Mouse (Mus musculus) lung, postnatal 25 days (tissue): Measurements from ENCODE around the gene Usp6nl.
A peak's percentile ranks its signal among the peaks of the same experiment; 100 is the strongest.

Experiments used
- DNase-seq: peaks from one replicate; pipeline ENCODE4 v3.0.0; 2022; ENCODE audit warnings: low spot score

The Usp6nl gene

DNA sequence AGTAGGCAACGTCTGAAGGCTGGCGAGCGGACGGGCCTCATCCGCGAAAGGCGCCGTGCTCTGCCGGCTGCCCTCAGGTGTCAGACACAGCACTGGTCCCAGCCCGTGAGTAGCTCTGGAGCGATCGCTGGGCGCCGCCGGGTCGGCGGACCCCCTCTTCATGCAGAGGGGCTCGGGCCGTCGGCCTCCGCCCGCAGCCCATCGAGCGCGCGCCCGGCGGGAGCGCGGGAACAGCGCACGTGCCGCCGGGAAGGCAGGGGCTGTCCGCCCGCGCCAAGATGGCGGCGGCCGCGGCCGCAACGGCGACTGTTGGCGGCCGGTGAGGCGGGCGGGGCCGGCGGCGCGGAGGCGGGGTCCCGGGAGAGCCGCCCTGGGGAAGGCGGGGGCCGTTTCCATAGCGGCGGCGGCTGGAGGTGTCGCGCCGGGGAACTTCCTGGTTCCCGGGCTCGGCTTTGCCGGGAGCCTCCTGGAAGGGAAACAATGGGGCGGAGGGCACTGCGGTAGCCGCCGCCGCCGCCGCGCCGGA lies at the start of gene Usp6nl:
Gene Usp6nl, plus strand, starts transcription at position 292 of the 526 bp plus-strand sequence.
- DNase-seq, result peak; percentile 93

- DNase-seq, result peak; percentile 46
Measured at GRCm38 (mm10) chr2:6273392-6273845, 49.0 kb upstream of the Usp6nl start.

DNA sequence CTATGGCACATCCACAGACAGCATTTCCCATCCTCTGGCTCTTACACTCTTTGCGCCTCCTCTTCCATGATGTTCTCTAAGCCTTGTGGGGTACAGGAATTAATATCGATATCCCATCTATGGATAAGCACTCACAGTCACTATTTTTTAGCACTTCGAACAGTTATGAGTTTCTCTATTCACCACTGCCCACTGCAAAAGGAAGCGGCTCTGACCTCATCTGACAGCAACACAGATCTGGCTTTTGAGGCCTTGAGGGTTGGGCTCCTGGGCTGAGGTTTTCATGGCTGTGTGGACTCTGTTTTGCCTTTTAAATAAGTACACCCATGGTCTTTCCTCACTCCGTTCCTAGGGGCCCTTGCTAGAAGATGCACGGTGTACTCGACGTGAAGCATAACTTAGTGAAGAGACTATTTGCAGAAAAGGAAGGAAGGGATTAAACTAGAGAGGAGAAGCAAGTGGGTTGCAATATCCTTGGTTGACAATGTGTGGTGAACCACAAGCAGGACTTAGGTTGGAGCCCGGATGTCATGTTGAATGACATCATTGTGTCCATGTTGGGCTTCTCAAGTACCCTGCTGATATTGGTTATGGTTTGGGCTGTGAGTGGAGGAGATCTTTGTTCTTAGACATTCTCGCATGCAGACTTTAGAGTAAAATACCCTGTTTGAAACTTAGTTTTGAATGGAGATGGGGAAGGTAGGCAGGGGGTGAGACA lies 43.5 kb upstream of the Usp6nl start:
- no peak for DNase-seq

DNA sequence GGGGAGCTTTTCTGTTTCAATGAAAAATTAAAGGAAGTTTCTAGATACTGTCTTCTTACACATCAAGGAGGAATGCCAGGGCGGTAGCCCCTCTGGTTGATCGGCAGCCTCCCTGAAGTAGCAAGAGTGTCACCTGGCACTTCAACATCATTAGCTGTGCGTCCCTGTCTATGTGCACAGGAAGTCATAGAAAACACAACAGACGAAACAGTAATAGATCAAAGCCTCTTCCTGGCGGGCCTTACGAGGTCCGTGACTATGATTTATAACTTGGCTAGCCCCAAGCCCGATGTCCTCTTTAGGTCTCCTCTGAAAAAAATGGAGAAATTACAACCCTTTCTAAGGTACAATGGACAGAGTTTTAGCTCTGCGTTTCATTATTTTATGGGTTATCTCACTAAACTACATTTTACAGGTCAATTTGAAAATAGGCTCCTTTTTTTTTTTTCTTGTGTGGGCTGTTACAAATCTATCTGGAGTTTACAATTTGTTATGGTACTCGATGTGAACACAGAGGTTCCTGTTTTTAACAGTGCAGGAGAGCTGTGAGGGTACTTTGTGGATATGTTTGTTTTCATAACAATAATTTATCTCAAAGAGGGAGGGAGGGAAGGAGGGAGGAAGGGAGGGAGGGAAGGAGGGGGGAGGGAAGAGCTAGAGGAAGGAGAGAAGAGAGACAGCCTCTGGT lies 42.7 kb upstream of the Usp6nl start:
- DNase-seq, result no peak

DNA sequence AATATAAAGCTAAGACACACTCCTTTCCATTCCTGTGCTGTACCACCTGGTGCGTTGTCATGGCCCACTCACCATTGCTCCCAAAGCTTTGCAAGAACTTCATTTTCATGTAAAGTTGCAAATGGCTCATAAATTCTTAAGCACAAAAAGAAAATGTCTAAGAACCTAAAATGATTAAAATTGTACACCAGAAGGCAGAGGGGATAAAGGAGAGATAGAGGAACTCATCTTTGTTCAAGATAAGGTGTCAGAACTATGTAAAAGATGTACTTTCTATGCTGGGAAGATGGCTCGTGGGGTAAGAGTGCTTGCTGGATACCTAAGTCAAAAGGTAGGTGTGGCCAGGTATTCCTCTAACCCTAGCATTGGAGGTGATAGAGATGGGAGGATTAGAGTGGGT lies 38.9 kb upstream of the Usp6nl start:
- no peak for DNase-seq

DNA sequence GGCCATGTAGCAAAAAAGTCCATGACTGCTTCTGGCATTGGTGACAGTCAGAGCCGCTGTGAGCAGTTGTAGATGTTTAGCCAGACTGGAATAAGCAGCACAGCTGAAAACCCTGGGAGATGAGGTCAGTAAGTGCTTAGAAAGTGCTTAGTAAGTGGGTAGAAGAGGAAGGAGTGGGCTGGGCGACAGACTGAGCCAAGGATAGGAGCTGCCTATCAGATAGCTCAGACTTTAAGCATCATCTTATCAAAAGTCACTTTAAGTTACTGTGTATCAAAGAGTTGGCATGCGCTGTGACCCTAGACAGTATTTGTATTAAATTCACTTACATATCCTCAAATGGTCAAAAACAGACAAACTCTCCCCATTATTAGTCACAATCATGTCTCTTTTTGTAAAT lies 37.7 kb upstream of the Usp6nl start:
- DNase-seq, result peak; percentile 41

DNA sequence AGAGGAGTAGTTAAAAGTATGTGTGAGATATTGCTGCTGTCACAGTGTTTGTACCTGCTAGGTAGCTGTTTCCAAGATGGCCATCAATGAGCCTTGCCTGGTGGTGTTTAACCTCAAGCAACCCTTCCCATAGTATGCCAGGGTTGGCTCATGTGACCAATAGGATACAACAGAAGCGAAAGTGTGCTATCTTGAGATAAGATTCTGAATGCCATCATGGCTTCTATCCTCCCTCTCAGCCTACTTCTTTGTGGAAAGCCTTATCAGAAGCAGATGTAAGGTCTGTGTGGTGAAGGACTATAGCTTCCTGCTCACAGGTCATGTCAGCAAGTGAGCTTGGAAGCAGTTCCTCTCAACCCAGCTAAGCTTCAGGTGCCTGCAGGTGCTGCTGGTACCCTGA lies 36.7 kb upstream of the Usp6nl start:
- DNase-seq, result no peak

DNA sequence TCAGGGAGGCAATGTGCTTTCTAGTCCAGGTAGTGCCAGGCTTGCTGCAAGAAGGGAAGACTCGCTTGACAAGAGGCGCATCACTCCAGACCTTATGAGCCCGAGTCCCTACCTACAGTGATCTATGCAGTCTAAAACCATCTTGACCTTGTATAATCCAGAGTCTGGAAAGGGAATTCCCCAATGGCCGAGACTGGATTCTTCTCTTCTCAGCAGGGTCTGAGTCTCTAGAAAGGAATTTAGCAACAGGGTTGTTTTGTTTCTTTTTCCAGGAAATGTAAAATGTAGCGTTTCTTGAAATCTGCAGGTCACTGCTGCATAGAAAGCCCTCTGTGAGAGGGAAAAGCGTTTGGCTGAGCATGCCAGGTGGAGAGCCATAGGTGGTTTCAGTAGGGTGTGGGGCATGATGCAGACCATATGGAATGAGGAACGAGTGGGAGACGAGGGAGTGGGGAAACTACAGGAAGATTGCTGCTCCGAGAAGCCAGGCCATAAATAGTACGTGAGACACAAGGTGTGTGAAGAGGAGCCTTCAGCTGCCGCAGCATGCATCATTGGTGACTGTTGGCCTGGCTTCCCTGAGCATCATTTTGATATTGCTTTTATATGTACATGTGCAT lies 28.5 kb upstream of the Usp6nl start:
- no peak for DNase-seq

DNA sequence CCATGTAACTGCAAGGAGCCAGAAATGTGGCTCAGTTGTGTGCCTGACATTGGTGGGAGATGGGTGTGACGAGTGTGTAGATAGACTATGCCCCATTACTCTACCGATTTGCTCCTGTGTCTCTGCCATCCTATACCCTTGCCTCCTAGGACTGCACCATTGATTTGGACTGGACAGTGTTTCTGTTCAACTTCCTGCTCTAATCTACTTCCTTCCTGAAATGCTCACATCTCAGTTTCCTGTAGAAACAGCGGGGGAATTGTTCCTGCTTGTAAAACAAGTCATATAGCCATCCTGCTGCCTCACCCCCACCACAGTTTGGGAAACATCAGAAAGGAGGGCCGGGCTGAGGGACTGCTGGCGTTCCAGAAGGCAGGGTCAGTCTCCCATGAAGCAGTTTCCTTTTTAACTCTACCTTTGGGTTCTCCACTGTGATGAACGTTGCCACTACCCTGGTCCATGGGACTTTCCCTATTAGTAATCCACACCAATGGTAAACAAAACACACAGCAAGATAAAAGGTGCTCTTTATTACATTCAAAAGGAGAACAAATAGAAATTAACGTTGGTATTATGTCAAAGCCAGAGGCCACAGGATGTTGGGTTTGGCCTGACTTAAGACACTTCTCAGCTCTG lies 27.4 kb upstream of the Usp6nl start:
- no peak for DNase-seq

GRCm38 (mm10) chr2:6304768-6305167 lies 17.7 kb upstream of the Usp6nl start:
- no peak for DNase-seq

DNA sequence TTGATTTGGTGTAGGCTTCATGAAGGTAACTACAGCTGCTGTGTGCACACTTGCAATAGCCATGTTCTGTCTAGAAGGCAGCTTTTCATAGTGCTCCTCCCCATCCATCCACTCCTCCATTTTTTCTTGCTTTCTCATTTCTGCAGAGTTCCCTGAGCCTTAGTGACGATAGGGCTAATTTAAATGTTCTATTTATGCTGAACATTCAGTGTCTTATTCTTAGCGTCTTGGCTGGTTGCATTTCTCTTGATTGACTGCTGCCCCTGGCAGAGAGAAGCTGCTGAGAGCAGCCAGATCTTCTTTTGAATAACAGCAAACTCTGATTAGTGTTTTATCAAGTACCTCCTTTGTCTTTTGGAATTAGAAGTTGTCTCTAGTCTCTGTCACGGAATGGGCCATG lies 15.6 kb upstream of the Usp6nl start:
- DNase-seq, result no peak

- no peak for DNase-seq
Measured at GRCm38 (mm10) chr2:6309373-6309821, 13.1 kb upstream of the Usp6nl start.

DNA sequence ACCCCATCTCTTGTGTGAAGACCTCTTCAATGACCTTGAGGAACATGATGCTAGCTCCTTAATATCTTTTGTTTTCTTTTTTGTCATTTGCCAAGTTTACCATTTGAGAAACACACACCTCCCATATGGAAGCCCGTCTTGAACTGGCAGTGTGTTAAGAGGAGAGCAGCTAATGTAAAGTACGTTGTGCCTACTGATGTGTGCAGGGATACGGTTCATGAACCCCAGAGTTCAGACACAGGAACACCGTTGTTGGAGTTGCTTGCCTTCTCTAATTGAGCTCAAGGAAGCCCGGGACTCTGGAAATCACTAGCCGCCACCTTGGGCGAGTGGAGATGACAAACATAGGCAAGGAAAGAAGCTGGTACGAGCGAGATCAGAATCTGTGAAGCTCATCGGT lies 9.7 kb upstream of the Usp6nl start:
- DNase-seq, result no peak

- DNase-seq, result no peak
Measured at GRCm38 (mm10) chr2:6313733-6314132, 8.7 kb upstream of the Usp6nl start.

DNA sequence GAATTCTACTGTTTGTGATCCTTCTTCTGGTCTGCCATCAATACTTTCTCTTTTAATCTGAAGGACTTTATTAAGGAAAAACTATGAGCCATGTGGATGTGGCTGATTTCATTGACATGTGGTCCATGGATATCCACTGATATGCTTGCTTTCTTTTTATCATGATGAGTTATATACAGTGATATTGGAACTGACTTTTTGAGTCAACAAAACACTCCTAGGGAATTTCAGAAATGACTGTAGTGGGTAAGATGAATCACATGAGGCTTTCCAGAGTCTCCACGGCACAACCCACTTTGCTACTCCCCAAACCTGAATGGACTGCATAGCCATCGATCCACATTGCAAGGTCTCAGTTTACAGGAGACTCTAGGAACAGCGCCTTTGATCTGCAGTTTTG lies 2.3 kb upstream of the Usp6nl start:
- no peak for DNase-seq

GRCm38 (mm10) chr2:6321769-6322375 lies 595 bp upstream of the Usp6nl start:
- DNase-seq, result no peak

- peak; percentile 59 for DNase-seq
Measured at GRCm38 (mm10) chr2:6322938-6323521, 563 bp downstream of the Usp6nl start.

DNA sequence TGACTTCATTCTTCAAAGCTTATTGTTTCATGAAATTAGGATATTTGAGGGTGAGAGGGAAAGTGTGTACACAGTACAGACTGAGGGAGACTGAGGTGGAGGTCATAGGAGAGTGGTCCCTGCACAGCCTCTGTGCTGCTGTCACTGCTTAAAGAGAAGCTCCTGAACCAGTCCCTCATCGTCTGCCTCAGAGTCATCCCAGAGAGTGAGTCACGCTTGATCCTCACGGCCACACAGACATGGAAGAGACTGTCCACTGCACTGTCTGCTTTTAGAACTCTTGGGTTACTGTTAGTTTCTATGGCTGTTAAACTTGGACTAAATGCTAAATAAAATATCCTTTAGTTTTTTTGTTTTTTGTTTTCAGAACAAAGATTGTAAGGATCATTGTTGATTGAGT lies 3.2 kb downstream of the Usp6nl start:
- no peak for DNase-seq

GRCm38 (mm10) chr2:6328927-6329326 lies 6.5 kb downstream of the Usp6nl start:
- DNase-seq, result no peak

DNA sequence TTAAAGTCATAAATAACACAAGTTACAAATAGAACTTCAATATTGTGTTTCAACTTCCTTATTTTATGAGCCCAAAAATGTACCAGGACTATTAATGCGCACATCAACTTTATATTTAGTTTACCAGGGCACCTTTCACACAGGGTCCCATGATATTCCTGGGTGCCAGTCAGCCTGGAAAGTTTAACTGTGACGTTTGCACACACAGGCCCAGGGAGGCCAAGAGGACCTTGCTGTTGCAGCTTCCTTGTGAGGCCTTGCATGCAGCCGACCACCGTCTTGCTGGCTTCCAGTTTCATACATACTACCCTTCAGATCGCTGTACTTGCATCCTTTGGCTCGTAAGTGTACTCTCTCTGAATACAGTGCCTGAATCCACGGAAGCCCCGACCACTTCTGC lies 8.3 kb downstream of the Usp6nl start:
- DNase-seq, result no peak

GRCm38 (mm10) chr2:6331324-6332137 lies 9.1 kb downstream of the Usp6nl start:
- DNase-seq, result no peak
